Comparison of ENCODE assay signal across 8 mouse cellular contexts in the genomic region with DNA sequence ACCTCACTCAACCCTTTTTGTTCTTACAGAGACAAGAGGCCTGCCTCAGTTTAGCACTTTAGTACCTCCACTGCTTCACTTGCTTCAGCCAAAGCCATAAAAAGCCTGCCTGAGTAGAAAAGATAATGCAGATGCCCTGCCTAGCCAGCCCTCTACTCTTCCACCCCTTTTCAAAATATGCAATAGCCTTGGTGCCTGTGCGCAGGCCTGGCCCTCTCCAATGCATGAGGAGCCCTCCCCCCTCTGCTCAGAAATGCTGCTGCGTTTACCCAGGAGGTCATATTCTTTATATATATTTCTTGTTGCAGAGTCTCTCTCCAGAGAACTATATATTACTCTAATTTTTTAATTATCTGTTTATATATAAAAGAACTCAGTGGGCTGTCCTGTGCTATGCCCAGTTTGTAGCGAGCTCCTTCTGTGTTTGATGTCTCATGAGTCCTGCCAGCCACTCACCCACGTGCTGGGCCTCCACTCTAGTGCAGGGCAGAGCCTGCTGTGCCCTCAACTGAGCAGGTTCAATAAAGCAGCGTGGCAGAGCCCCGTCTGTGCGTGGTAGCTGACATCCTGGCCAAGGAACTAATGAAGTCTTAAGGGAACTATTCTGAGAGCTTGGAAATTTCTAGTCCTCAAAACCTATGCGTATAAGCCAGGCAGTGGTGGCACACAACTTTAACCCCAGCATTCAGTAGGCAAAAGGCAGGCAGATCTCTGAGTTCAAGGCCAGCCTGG. TPM values are rescaled to one million over a fixed set of nuclear protein-coding genes. Genes with fewer than 3 reads are reported as not detected.
DNase-seq lines count a peak whose midpoint lies in the region; ATAC-seq lines count a peak whose summit lies in the region.

No protein-coding gene starts in this region.

- DNase-seq in kidney, adult 8-10 months = no peak
- DNase-seq in cerebellum, postnatal 25 days = peak; percentile 54 to 59
- DNase-seq in embryo, embryonic 10.5 days (ENCODE audit: low spot score) = no peak
- DNase-seq in left cerebral cortex, postnatal 4 days = no peak
- no peak for DNase-seq in layer of hippocampus, adult 8-10 months (ENCODE audit: low spot score in 2 of 2)

- peak; percentile 41; the same call in 1 of the 2 replicates for ATAC-seq in kidney, embryonic 15.5 days (replicated peaks; ENCODE audit: low FRiP score)
- ATAC-seq in hindbrain, embryonic 15.5 days (ENCODE audit: low FRiP score, low read depth) = no peak
- ATAC-seq in midbrain, embryonic 16.5 days = no peak

- H3K27ac ChIP-seq in kidney, embryonic 15.5 days = peak overlapping the region; percentile 95
- peak overlapping the region; percentile 75 for H3K27ac ChIP-seq in hindbrain, embryonic 15.5 days (replicated peaks)
- peak overlapping the region; percentile 35 for H3K27ac ChIP-seq in midbrain, embryonic 16.5 days (ENCODE audit: low read length)

- 0 out of 2 replicates have a peak overlapping the region, but pooled peaks have one; percentile 20 for H3K4me2 ChIP-seq in kidney, embryonic 15.5 days
- no peak overlapping the region for H3K4me2 ChIP-seq in hindbrain, embryonic 15.5 days
- H3K4me2 ChIP-seq in midbrain, embryonic 16.5 days (ENCODE audit: low read length) = no peak overlapping the region

- H3K36me3 ChIP-seq in kidney, embryonic 15.5 days = peaks cover 44% of the 10 kb centered on the region
- H3K36me3 ChIP-seq in hindbrain, embryonic 15.5 days = peaks cover 20% of the 10 kb centered on the region
- H3K36me3 ChIP-seq in midbrain, embryonic 16.5 days (ENCODE audit: control insufficient read depth, insufficient read depth, low read length) = 0 out of 2 replicates have a peak, but pooled peaks cover 2% of the 10 kb centered on the region

- no peaks in the 10 kb centered on the region for H3K27me3 ChIP-seq in kidney, embryonic 15.5 days
- H3K27me3 ChIP-seq in hindbrain, embryonic 15.5 days = no peaks in the 10 kb centered on the region
- no peaks in the 10 kb centered on the region for H3K27me3 ChIP-seq in midbrain, embryonic 16.5 days (ENCODE audit: control insufficient read depth, insufficient read depth, low read depth, low read length)

- H3K4me1 ChIP-seq in kidney, embryonic 15.5 days = peaks cover 49% of the 10 kb centered on the region
- peaks cover 22% of the 10 kb centered on the region for H3K4me1 ChIP-seq in hindbrain, embryonic 15.5 days (replicated peaks)
- peaks cover 5% of the 10 kb centered on the region for H3K4me1 ChIP-seq in midbrain, embryonic 16.5 days (ENCODE audit: control insufficient read depth, insufficient read depth, low read length)

- no peaks in the 10 kb centered on the region for H3K9me3 ChIP-seq in kidney, embryonic 15.5 days (replicated peaks)
- H3K9me3 ChIP-seq in hindbrain, embryonic 15.5 days = no peaks in the 10 kb centered on the region
- no peaks in the 10 kb centered on the region for H3K9me3 ChIP-seq in midbrain, embryonic 16.5 days (replicated peaks; ENCODE audit: control insufficient read depth, low read length, poor library complexity, severe bottlenecking)

- H3K4me3 ChIP-seq in kidney, embryonic 15.5 days (replicated peaks) = no peak overlapping the region
- H3K4me3 ChIP-seq in hindbrain, embryonic 15.5 days = no peak overlapping the region
- no peak overlapping the region for H3K4me3 ChIP-seq in midbrain, embryonic 16.5 days (ENCODE audit: low read depth, low read length)

- intact Hi-C loops in left cerebral cortex, postnatal 4 days (cut with DNase I) = no loop called here

- no peak overlapping the region for H3K9ac ChIP-seq in kidney, embryonic 15.5 days
- H3K9ac ChIP-seq in hindbrain, embryonic 15.5 days = no peak overlapping the region
- no peak overlapping the region for H3K9ac ChIP-seq in midbrain, embryonic 16.5 days (ENCODE audit: low read depth, low read length)

- WGBS in kidney, embryonic 15.5 days = 32% methylated on average over 8 of the region's 8 CpGs
- WGBS in hindbrain, embryonic 15.5 days = 27% methylated on average over 8 of the region's 8 CpGs
- WGBS in midbrain, embryonic 16.5 days = 36% methylated on average over 8 of the region's 8 CpGs

RNA-seq across cellular contexts. Expression of gene Ccr10, which starts 15.1 kb away (rescaled TPM):
- polyA plus RNA-seq in kidney, embryonic 15.5 days (2015; fragmentation: Nextera tagmentation; extraction: Ambion mirVana) = 0.78 and 0.82 TPM in 2 replicates
- polyA plus RNA-seq in hindbrain, embryonic 15.5 days (2015; fragmentation: Nextera tagmentation; extraction: Ambion mirVana) = 0.63 and 0.70 TPM in 2 replicates
- 0.47 and 0.62 TPM in 2 replicates for polyA plus RNA-seq in midbrain, embryonic 16.5 days (2015; fragmentation: Nextera tagmentation; extraction: Ambion mirVana)
- not detected for total RNA-seq in left cerebral cortex, postnatal 4 days (2021)
- under 1 TPM; 0.31 to 0.50 (median 0.35) TPM for total RNA-seq in layer of hippocampus, adult 8-10 months (2022)

RNA-seq across cellular contexts. Expression of gene Plekhh3, which starts 19.2 kb away (rescaled TPM):
- 17.0 and 18.6 TPM in 2 replicates for polyA plus RNA-seq in kidney, embryonic 15.5 days (2015; fragmentation: Nextera tagmentation; extraction: Ambion mirVana)
- 9.5 and 11.8 TPM in 2 replicates for polyA plus RNA-seq in hindbrain, embryonic 15.5 days (2015; fragmentation: Nextera tagmentation; extraction: Ambion mirVana)
- polyA plus RNA-seq in midbrain, embryonic 16.5 days (2015; fragmentation: Nextera tagmentation; extraction: Ambion mirVana) = 6.5 and 7.6 TPM in 2 replicates
- 1 to 10 TPM; 5.6 to 6.1 TPM for total RNA-seq in left cerebral cortex, postnatal 4 days (2021)
- total RNA-seq in layer of hippocampus, adult 8-10 months (2022) = 10 to 100 TPM; 13.6 to 16.9 (median 15.6) TPM

RNA-seq across cellular contexts. Expression of gene Cntnap1, which starts 20.0 kb away (rescaled TPM):
- polyA plus RNA-seq in kidney, embryonic 15.5 days (2015; fragmentation: Nextera tagmentation; extraction: Ambion mirVana) = 1.9 and 2.0 TPM in 2 replicates
- polyA plus RNA-seq in hindbrain, embryonic 15.5 days (2015; fragmentation: Nextera tagmentation; extraction: Ambion mirVana) = 7.5 and 8.0 TPM in 2 replicates
- 4.2 and 4.7 TPM in 2 replicates for polyA plus RNA-seq in midbrain, embryonic 16.5 days (2015; fragmentation: Nextera tagmentation; extraction: Ambion mirVana)
- total RNA-seq in left cerebral cortex, postnatal 4 days (2021) = 1 to 10 TPM; 4.8 to 7.4 TPM
- 100 to 1,000 TPM; 157 to 185 (median 168) TPM for total RNA-seq in layer of hippocampus, adult 8-10 months (2022)

RNA-seq across cellular contexts. Expression of gene Tubg2, which starts 34.6 kb away (rescaled TPM):
- polyA plus RNA-seq in kidney, embryonic 15.5 days (2015; fragmentation: Nextera tagmentation; extraction: Ambion mirVana) = 3.8 and 4.2 TPM in 2 replicates
- polyA plus RNA-seq in hindbrain, embryonic 15.5 days (2015; fragmentation: Nextera tagmentation; extraction: Ambion mirVana) = 48.0 and 53.1 TPM in 2 replicates
- polyA plus RNA-seq in midbrain, embryonic 16.5 days (2015; fragmentation: Nextera tagmentation; extraction: Ambion mirVana) = 62.9 and 71.4 TPM in 2 replicates
- 10 to 100 TPM; 38.6 to 41.6 TPM for total RNA-seq in left cerebral cortex, postnatal 4 days (2021)
- total RNA-seq in layer of hippocampus, adult 8-10 months (2022) = 10 to 100 TPM; 32.9 to 43.5 (median 38.2) TPM

RNA-seq across cellular contexts. Expression of gene Ezh1, which starts 35.9 kb away (rescaled TPM):
- polyA plus RNA-seq in kidney, embryonic 15.5 days (2015; fragmentation: Nextera tagmentation; extraction: Ambion mirVana) = 22.9 and 27.0 TPM in 2 replicates
- 26.5 and 27.4 TPM in 2 replicates for polyA plus RNA-seq in hindbrain, embryonic 15.5 days (2015; fragmentation: Nextera tagmentation; extraction: Ambion mirVana)
- polyA plus RNA-seq in midbrain, embryonic 16.5 days (2015; fragmentation: Nextera tagmentation; extraction: Ambion mirVana) = 30.8 and 34.4 TPM in 2 replicates
- total RNA-seq in left cerebral cortex, postnatal 4 days (2021) = 10 to 100 TPM; 34.3 to 36.6 TPM
- 10 to 100 TPM; 63.5 to 88.1 (median 77.5) TPM for total RNA-seq in layer of hippocampus, adult 8-10 months (2022)

Comparison
In these comparisons a context has a peak if more than half of its experiments do, and no peak if none do; other contexts are left out.
1. H3K27ac ChIP-seq: peak in every context shown above with its lines; median percentile 95 in kidney, embryonic 15.5 days; 75 in hindbrain, embryonic 15.5 days; 35 in midbrain, embryonic 16.5 days.
2. DNase-seq: peak in cerebellum, postnatal 25 days (2 of 2); none in kidney, adult 8-10 months (0 of 2), embryo, embryonic 10.5 days (single experiment), left cerebral cortex, postnatal 4 days (single experiment) and layer of hippocampus, adult 8-10 months (0 of 2).